Comparison of ENCODE assay signal across 19 mouse cellular contexts in genomic region chr10:122705457-122705856, GRCm38 (mm10).
"Had no signal": no experiment of that assay in that cellular context is flagged by ENCODE, and none has a peak within 500 bp of the region (broad histone marks: within the 10 kb centered on the region; RNA-seq: fewer than 3 reads in every experiment).

No protein-coding gene starts in this region.

- H3K4me2 ChIP-seq: kidney, embryonic 15.5 days; limb, embryonic 13.5 days; liver, embryonic 12.5 days; liver, embryonic 15.5 days; lung, embryonic 15.5 days had no signal

- H3K4me1 ChIP-seq: limb, embryonic 10.5 days; liver, embryonic 12.5 days; liver, embryonic 15.5 days; lung, embryonic 15.5 days; megakaryocyte, embryonic 14.5 days had no signal

- H3K27ac ChIP-seq: kidney, embryonic 15.5 days; left cerebral cortex, adult 2 months; limb, embryonic 10.5 days; limb, embryonic 13.5 days; liver, embryonic 12.5 days; liver, embryonic 15.5 days; lung, embryonic 15.5 days; midbrain, embryonic 10.5 days had no signal

- H3K27me3 ChIP-seq: kidney, embryonic 15.5 days; limb, embryonic 13.5 days; liver, embryonic 12.5 days; liver, embryonic 15.5 days; lung, embryonic 15.5 days had no signal

- H3K9ac ChIP-seq: kidney, embryonic 15.5 days; limb, embryonic 13.5 days; liver, embryonic 12.5 days; liver, embryonic 15.5 days; lung, embryonic 15.5 days had no signal

- H3K36me3 ChIP-seq: kidney, embryonic 15.5 days; limb, embryonic 10.5 days; limb, embryonic 13.5 days; liver, embryonic 12.5 days; liver, embryonic 15.5 days; lung, embryonic 15.5 days; midbrain, embryonic 10.5 days had no signal

- H3K4me3 ChIP-seq: kidney, embryonic 15.5 days; left cerebral cortex, adult 2 months; limb, embryonic 10.5 days; limb, embryonic 13.5 days; liver, embryonic 12.5 days; liver, embryonic 15.5 days; lung, embryonic 15.5 days; megakaryocyte, embryonic 14.5 days; midbrain, embryonic 10.5 days had no signal

- ATAC-seq: liver, embryonic 12.5 days; midbrain, embryonic 16.5 days had no signal

- DNase-seq: kidney, postnatal 10 days; kidney, postnatal 36 days; layer of hippocampus, postnatal 36 days; liver; lung, adult 18-20 months; lung, postnatal 10 days; lung, postnatal 36 days; thymus, adult 18-20 months; thymus, postnatal 36 days had no signal

- H3K9me3 ChIP-seq: kidney, embryonic 15.5 days; limb, embryonic 10.5 days; limb, embryonic 13.5 days; liver, embryonic 12.5 days; liver, embryonic 15.5 days; lung, embryonic 15.5 days; midbrain, embryonic 10.5 days had no signal
